Mouse (Mus musculus): Measurements from ENCODE around the gene Ube2q2. TPM values are rescaled to one million over a fixed set of nuclear protein-coding genes. Genes with fewer than 3 reads are reported as not detected.
"Not testable (repeated sequence)": the region's sequence is repeated elsewhere in the genome, so short reads cannot be mapped to it uniquely, and the experiment has no call there.

Ube2q2 gene
- polyA plus RNA-seq, 1 experiment from 2014 or later: 34.0 TPM

- Histone ChIP-seq H3K4me3 (replicated peaks) (no peak overlapping the region), H3K36me3 (no peaks in the 10 kb centered on the region), H3K9me3 (replicated peaks) (no peaks in the 10 kb centered on the region), H3K9ac (no peak overlapping the region), H3K27me3 (no peaks in the 10 kb centered on the region), H3K4me1 (no peaks in the 10 kb centered on the region), H3K27ac (replicated peaks) (no peak overlapping the region), H3K4me2 (replicated peaks) (no peak overlapping the region)
- 67% methylated on average over 3 of the region's 3 CpGs for WGBS
- ATAC-seq (ENCODE audit: insufficient number of reproducible peaks, low FRiP score, low TSS enrichment, low read depth): no peak
These were observed 94.6 kb downstream of the Ube2q2 start for GRCm38 (mm10) chr9:55243280-55243679.

DNA sequence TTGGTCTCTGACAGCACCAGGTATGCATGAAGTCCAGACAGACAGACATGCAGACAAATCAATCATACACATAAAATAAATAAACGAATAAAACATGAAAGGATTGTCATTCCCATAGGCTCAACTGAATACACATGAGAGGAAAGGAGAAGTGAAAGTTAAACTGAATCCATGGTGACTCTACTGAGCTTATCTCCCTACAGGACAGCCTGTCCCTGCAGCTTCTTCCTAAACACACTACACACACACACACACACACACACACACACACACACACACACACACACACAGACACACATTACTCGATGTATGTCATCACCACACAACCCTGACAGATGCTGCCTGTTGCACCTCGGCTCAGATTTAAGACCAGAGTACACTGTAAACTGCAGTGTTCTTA is 95.4 kb downstream of the Ube2q2 start:
- Histone ChIP-seq H3K4me3 (replicated peaks) (no peak overlapping the region), H3K9me3 (replicated peaks) (no peaks in the 10 kb centered on the region), H3K4me1 (no peaks in the 10 kb centered on the region), H3K9ac (no peak overlapping the region), H3K27me3 (no peaks in the 10 kb centered on the region), H3K27ac (replicated peaks) (no peak overlapping the region), H3K4me2 (replicated peaks) (no peak overlapping the region), H3K36me3 (no peaks in the 10 kb centered on the region)
- WGBS: 79% methylated on average over 3 of the region's 3 CpGs
- no peak for ATAC-seq (ENCODE audit: insufficient number of reproducible peaks, low FRiP score, low TSS enrichment, low read depth)

- not testable (repeated sequence) for H3K36me3 ChIP-seq; H3K27me3 ChIP-seq; H3K4me3 ChIP-seq (replicated peaks); H3K9me3 ChIP-seq (replicated peaks); H3K4me1 ChIP-seq; H3K4me2 ChIP-seq (replicated peaks); H3K27ac ChIP-seq (replicated peaks); H3K9ac ChIP-seq; ATAC-seq (ENCODE audit: insufficient number of reproducible peaks, low FRiP score, low TSS enrichment, low read depth)
- 98% methylated on average over 1 of the region's 1 CpGs for WGBS
These were observed 96.5 kb downstream of the Ube2q2 start for GRCm38 (mm10) chr9:55245057-55245750.

- Histone ChIP-seq H3K36me3 (no peaks in the 10 kb centered on the region), H3K27me3 (no peaks in the 10 kb centered on the region), H3K9ac (no peak overlapping the region), H3K4me1 (no peaks in the 10 kb centered on the region), H3K4me3 (replicated peaks) (no peak overlapping the region), H3K9me3 (replicated peaks) (no peaks in the 10 kb centered on the region), H3K4me2 (replicated peaks) (no peak overlapping the region), H3K27ac (replicated peaks) (no peak overlapping the region)
- WGBS: 65% methylated on average over 8 of the region's 8 CpGs
- ATAC-seq (ENCODE audit: insufficient number of reproducible peaks, low FRiP score, low TSS enrichment, low read depth): no peak
These were observed 97.8 kb downstream of the Ube2q2 start for GRCm38 (mm10) chr9:55246440-55246839.

GRCm38 (mm10) chr9:55246918-55247317 is 98.3 kb downstream of the Ube2q2 start:
- H3K27ac ChIP-seq (replicated peaks): no peak overlapping the region
- no peaks in the 10 kb centered on the region for H3K36me3 ChIP-seq
- no peak for ATAC-seq (ENCODE audit: insufficient number of reproducible peaks, low FRiP score, low TSS enrichment, low read depth)
- H3K9ac ChIP-seq: no peak overlapping the region
- H3K27me3 ChIP-seq: no peaks in the 10 kb centered on the region
- H3K4me2 ChIP-seq (replicated peaks): no peak overlapping the region
- H3K4me1 ChIP-seq: no peaks in the 10 kb centered on the region
- 89% methylated on average over 4 of the region's 4 CpGs for WGBS
- no peak overlapping the region for H3K4me3 ChIP-seq (replicated peaks)
- no peaks in the 10 kb centered on the region for H3K9me3 ChIP-seq (replicated peaks)

- Histone ChIP-seq H3K9me3 (replicated peaks) (no peaks in the 10 kb centered on the region), H3K4me3 (replicated peaks) (no peak overlapping the region), H3K4me1 (no peaks in the 10 kb centered on the region), H3K27ac (replicated peaks) (no peak overlapping the region), H3K27me3 (no peaks in the 10 kb centered on the region), H3K9ac (no peak overlapping the region), H3K4me2 (replicated peaks) (no peak overlapping the region), H3K36me3 (no peaks in the 10 kb centered on the region)
- WGBS: 81% methylated on average over 4 of the region's 4 CpGs
- no peak for ATAC-seq (ENCODE audit: insufficient number of reproducible peaks, low FRiP score, low TSS enrichment, low read depth)
These were observed 99.8 kb downstream of the Ube2q2 start for GRCm38 (mm10) chr9:55248465-55248864.

DNA sequence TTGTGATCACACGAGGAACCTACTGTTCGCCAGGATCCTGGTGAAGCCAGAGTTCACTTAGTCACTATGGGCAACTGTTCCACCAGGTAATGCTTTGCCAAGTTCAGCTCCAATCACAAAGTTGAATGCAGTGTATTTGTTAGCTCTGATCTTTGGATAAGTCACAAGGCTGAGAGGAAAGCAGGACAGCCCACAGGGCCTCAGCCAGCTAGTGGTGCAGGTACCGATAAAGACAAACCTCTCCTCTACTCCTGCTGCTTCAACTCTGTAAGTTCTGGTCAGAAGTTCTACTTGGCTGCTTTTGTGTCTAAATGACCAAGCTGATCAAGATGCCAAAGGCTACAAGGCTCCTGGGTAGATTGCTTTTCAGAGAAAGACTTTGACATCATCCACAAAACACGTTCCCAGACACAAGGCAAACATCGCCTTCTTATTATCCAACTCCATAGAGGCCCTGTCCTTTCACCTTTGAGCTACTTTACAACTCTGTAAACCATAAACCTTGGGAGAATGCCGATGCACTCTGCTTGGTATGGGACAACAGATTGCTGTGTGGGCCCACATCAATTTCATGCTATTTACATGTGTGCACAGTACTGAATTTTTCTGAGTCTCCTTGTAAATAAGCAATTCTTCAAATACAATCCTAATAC is 102.1 kb downstream of the Ube2q2 start:
- no peak overlapping the region for H3K27ac ChIP-seq (replicated peaks)
- H3K27me3 ChIP-seq: no peaks in the 10 kb centered on the region
- no peak for ATAC-seq (ENCODE audit: insufficient number of reproducible peaks, low FRiP score, low TSS enrichment, low read depth)
- H3K9ac ChIP-seq: no peak overlapping the region
- no peak overlapping the region for H3K4me2 ChIP-seq (replicated peaks)
- WGBS: 83% methylated on average over 6 of the region's 6 CpGs
- no peak overlapping the region for H3K4me3 ChIP-seq (replicated peaks)
- H3K36me3 ChIP-seq: no peaks in the 10 kb centered on the region
- no peaks in the 10 kb centered on the region for H3K9me3 ChIP-seq (replicated peaks)
- no peaks in the 10 kb centered on the region for H3K4me1 ChIP-seq

GRCm38 (mm10) chr9:55252097-55252496 is 103.4 kb downstream of the Ube2q2 start:
- WGBS: 56% methylated on average over 2 of the region's 2 CpGs
- not testable (repeated sequence) for H3K9me3 ChIP-seq (replicated peaks); H3K4me1 ChIP-seq; H3K27ac ChIP-seq (replicated peaks); ATAC-seq (ENCODE audit: insufficient number of reproducible peaks, low FRiP score, low TSS enrichment, low read depth); H3K9ac ChIP-seq; H3K4me3 ChIP-seq (replicated peaks); H3K36me3 ChIP-seq; H3K4me2 ChIP-seq (replicated peaks); H3K27me3 ChIP-seq

DNA sequence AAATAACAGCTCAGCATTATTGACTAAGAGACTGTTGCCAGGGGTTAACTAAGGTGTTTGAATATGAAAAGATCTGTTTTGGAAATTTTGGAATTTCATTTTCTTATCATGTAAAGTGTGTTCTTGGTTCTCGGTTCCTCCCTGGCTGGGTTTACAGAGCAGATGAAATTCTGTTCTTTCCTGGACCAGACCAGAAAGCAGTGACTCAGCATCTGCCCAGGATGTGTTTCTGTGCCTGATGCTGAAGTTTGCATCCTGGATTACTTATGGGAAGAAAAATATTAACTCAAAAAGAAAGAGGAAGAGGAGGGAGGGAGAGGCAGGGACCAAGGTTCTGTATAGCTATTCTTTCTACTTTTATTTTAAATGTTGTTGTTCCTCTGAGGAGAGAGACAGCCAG is 105.2 kb downstream of the Ube2q2 start:
- no peak overlapping the region for H3K27ac ChIP-seq (replicated peaks)
- no peak for ATAC-seq (ENCODE audit: insufficient number of reproducible peaks, low FRiP score, low TSS enrichment, low read depth)
- H3K4me1 ChIP-seq: no peaks in the 10 kb centered on the region
- WGBS: 80% methylated on average over 1 of the region's 1 CpGs
- H3K4me2 ChIP-seq (replicated peaks): no peak overlapping the region
- no peak overlapping the region for H3K9ac ChIP-seq
- no peaks in the 10 kb centered on the region for H3K36me3 ChIP-seq
- no peak overlapping the region for H3K4me3 ChIP-seq (replicated peaks)
- no peaks in the 10 kb centered on the region for H3K9me3 ChIP-seq (replicated peaks)
- no peaks in the 10 kb centered on the region for H3K27me3 ChIP-seq

GRCm38 (mm10) chr9:55255056-55255455 is 106.4 kb downstream of the Ube2q2 start:
- no peak overlapping the region for H3K27ac ChIP-seq (replicated peaks)

DNA sequence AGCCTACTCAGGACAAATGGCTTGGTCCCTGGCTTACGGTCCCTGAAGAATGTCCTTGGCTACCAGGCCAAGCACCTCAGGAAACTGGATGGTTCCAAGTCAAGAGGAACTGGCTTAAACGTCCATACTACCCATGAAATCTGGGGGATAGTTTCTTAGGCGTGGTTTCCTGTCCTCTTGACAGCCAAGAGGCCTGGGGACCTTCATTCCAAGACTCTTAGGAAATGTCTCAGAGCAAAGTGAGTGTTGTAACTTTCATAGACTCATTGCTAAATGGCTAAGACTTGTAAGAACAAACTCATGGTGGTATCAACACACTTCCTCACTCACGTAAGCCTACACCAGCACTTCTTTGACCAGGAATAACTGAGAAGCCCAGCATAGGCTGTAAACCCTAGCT is 107.0 kb downstream of the Ube2q2 start:
- no peak overlapping the region for H3K9ac ChIP-seq
- no peak overlapping the region for H3K4me3 ChIP-seq (replicated peaks)
- H3K36me3 ChIP-seq: no peaks in the 10 kb centered on the region
- ATAC-seq (ENCODE audit: insufficient number of reproducible peaks, low FRiP score, low TSS enrichment, low read depth): no peak
- no peaks in the 10 kb centered on the region for H3K27me3 ChIP-seq
- no peak overlapping the region for H3K27ac ChIP-seq (replicated peaks)
- no peaks in the 10 kb centered on the region for H3K9me3 ChIP-seq (replicated peaks)
- WGBS: 61% methylated on average over 4 of the region's 4 CpGs
- H3K4me1 ChIP-seq: no peaks in the 10 kb centered on the region
- no peak overlapping the region for H3K4me2 ChIP-seq (replicated peaks)

More at GRCm38 (mm10) chr9:55255056-55255455, 106.4 kb downstream of the Ube2q2 start:
- Histone ChIP-seq H3K9ac (no peak overlapping the region), H3K4me1 (no peaks in the 10 kb centered on the region), H3K27me3 (no peaks in the 10 kb centered on the region), H3K9me3 (replicated peaks) (no peaks in the 10 kb centered on the region), H3K4me2 (replicated peaks) (no peak overlapping the region), H3K36me3 (no peaks in the 10 kb centered on the region), H3K4me3 (replicated peaks) (no peak overlapping the region)
- no peak for ATAC-seq (ENCODE audit: insufficient number of reproducible peaks, low FRiP score, low TSS enrichment, low read depth)
- WGBS: 91% methylated on average over 5 of the region's 5 CpGs

- ATAC-seq (ENCODE audit: insufficient number of reproducible peaks, low FRiP score, low TSS enrichment, low read depth): no peak
- 82% methylated on average over 2 of the region's 2 CpGs for whole genome bisulfite sequencing
- no peaks in the 10 kb centered on the region for H3K27me3 ChIP-seq
- no peak overlapping the region for H3K4me3 ChIP-seq (replicated peaks)
- no peak overlapping the region for H3K4me2 ChIP-seq (replicated peaks)
- no peaks in the 10 kb centered on the region for H3K4me1 ChIP-seq
- no peaks in the 10 kb centered on the region for H3K9me3 ChIP-seq (replicated peaks)
- H3K36me3 ChIP-seq: no peaks in the 10 kb centered on the region
- H3K9ac ChIP-seq: no peak overlapping the region
- no peak overlapping the region for H3K27ac ChIP-seq (replicated peaks)
These were observed 108.5 kb downstream of the Ube2q2 start for GRCm38 (mm10) chr9:55257105-55257504.
